Mouse (Mus musculus): Measurements from ENCODE around the gene Plekho2. TPM values are rescaled to one million over a fixed set of nuclear protein-coding genes. Genes with fewer than 3 reads are reported as not detected.

Gene Plekho2
- polyA plus RNA-seq, 1 experiment from 2014 or later: 12.8 TPM

- Histone ChIP-seq H3K27ac (peak overlapping the region; percentile 75), H3K9me3 (no peaks in the 10 kb centered on the region), H3K4me1 (peaks cover 62% of the 10 kb centered on the region), H3K4me3 (no peak overlapping the region), H3K27me3 (ENCODE audit: insufficient read depth, poor library complexity, severe bottlenecking) (no peaks in the 10 kb centered on the region), H3K36me3 (no peaks in the 10 kb centered on the region)
- 67% methylated on average over 10 of the region's 10 CpGs for WGBS
- no peak for DNase-seq (ENCODE audit: low spot score)
Observed at GRCm38 (mm10) chr9:65545635-65546412, 34.0 kb downstream of the Plekho2 start.

- Histone ChIP-seq H3K9me3 (no peaks in the 10 kb centered on the region), H3K4me1 (peaks cover 39% of the 10 kb centered on the region), H3K27me3 (ENCODE audit: insufficient read depth, poor library complexity, severe bottlenecking) (no peaks in the 10 kb centered on the region), H3K27ac (peak overlapping the region; percentile 85), H3K36me3 (no peaks in the 10 kb centered on the region), H3K4me3 (peak overlapping the region; percentile 27)
- WGBS: 37% methylated on average over 7 of the region's 7 CpGs
- DNase-seq (ENCODE audit: low spot score): no peak
Observed at GRCm38 (mm10) chr9:65542111-65542524, 37.7 kb downstream of the Plekho2 start.

GRCm38 (mm10) chr9:65541126-65542068 is 38.4 kb downstream of the Plekho2 start:
- Histone ChIP-seq H3K9me3 (no peaks in the 10 kb centered on the region), H3K4me3 (peak overlapping the region; percentile 27), H3K27me3 (ENCODE audit: insufficient read depth, poor library complexity, severe bottlenecking) (no peaks in the 10 kb centered on the region), H3K27ac (peak overlapping the region; percentile 85), H3K36me3 (no peaks in the 10 kb centered on the region), H3K4me1 (peaks cover 31% of the 10 kb centered on the region)
- DNase-seq (ENCODE audit: low spot score): peak; percentile 86
- WGBS: 45% methylated on average over 13 of the region's 13 CpGs

GRCm38 (mm10) chr9:65539697-65540096 is 40.1 kb downstream of the Plekho2 start:
- WGBS: 73% methylated on average over 9 of the region's 9 CpGs

GRCm38 (mm10) chr9:65537901-65538630 is 41.8 kb downstream of the Plekho2 start:
- Histone ChIP-seq H3K27ac (no peak overlapping the region; the same call in 1 of the 2 replicates), H3K9me3 (no peaks in the 10 kb centered on the region), H3K4me1 (peaks cover 17% of the 10 kb centered on the region), H3K27me3 (ENCODE audit: insufficient read depth, poor library complexity, severe bottlenecking) (no peaks in the 10 kb centered on the region), H3K36me3 (no peaks in the 10 kb centered on the region), H3K4me3 (no peak overlapping the region)
- 81% methylated on average over 8 of the region's 8 CpGs for WGBS
- DNase-seq (ENCODE audit: low spot score): no peak

More at GRCm38 (mm10) chr9:65539697-65540096, 40.1 kb downstream of the Plekho2 start:
- no peak for DNase-seq (ENCODE audit: low spot score)
- Histone ChIP-seq H3K27ac (no peak overlapping the region), H3K27me3 (ENCODE audit: insufficient read depth, poor library complexity, severe bottlenecking) (no peaks in the 10 kb centered on the region), H3K4me3 (no peak overlapping the region), H3K9me3 (no peaks in the 10 kb centered on the region), H3K4me1 (peaks cover 17% of the 10 kb centered on the region), H3K36me3 (no peaks in the 10 kb centered on the region)

- DNase-seq (ENCODE audit: low spot score): no peak
- no peak overlapping the region for H3K4me3 ChIP-seq
Observed at GRCm38 (mm10) chr9:65536491-65536890, 43.3 kb downstream of the Plekho2 start.

GRCm38 (mm10) chr9:65535789-65536469 is 43.9 kb downstream of the Plekho2 start:
- DNase-seq (ENCODE audit: low spot score): no peak
- Histone ChIP-seq H3K4me1 (no peaks in the 10 kb centered on the region; the same call in 1 of the 2 replicates), H3K27me3 (ENCODE audit: insufficient read depth, poor library complexity, severe bottlenecking) (no peaks in the 10 kb centered on the region), H3K36me3 (no peaks in the 10 kb centered on the region), H3K27ac (0 out of 2 replicates have a peak overlapping the region, but pooled peaks have one; percentile 18), H3K9me3 (no peaks in the 10 kb centered on the region), H3K4me3 (no peak overlapping the region)
- WGBS: 81% methylated on average over 11 of the region's 11 CpGs

More at GRCm38 (mm10) chr9:65536491-65536890, 43.3 kb downstream of the Plekho2 start:
- Histone ChIP-seq H3K27me3 (ENCODE audit: insufficient read depth, poor library complexity, severe bottlenecking) (no peaks in the 10 kb centered on the region), H3K36me3 (no peaks in the 10 kb centered on the region), H3K9me3 (no peaks in the 10 kb centered on the region), H3K4me1 (peaks cover 4% of the 10 kb centered on the region), H3K27ac (0 out of 2 replicates have a peak overlapping the region, but pooled peaks have one; percentile 18)
- 76% methylated on average over 4 of the region's 4 CpGs for WGBS

GRCm38 (mm10) chr9:65535191-65535722 is 44.6 kb downstream of the Plekho2 start:
- H3K27ac ChIP-seq: no peak overlapping the region
- H3K27me3 ChIP-seq (ENCODE audit: insufficient read depth, poor library complexity, severe bottlenecking): no peaks in the 10 kb centered on the region
- H3K36me3 ChIP-seq: no peaks in the 10 kb centered on the region
- 89% methylated on average over 3 of the region's 3 CpGs for WGBS
- H3K9me3 ChIP-seq: no peaks in the 10 kb centered on the region
- H3K4me1 ChIP-seq: no peaks in the 10 kb centered on the region; the same call in 1 of the 2 replicates
- DNase-seq (ENCODE audit: low spot score): no peak
- H3K4me3 ChIP-seq: no peak overlapping the region

- no peak for DNase-seq (ENCODE audit: low spot score)
- no peak overlapping the region for H3K4me3 ChIP-seq
- peaks cover 3% of the 10 kb centered on the region; the same call in 1 of the 2 replicates for H3K4me1 ChIP-seq
- no peaks in the 10 kb centered on the region for H3K27me3 ChIP-seq (ENCODE audit: insufficient read depth, poor library complexity, severe bottlenecking)
- H3K27ac ChIP-seq: no peak overlapping the region; the same call in 1 of the 2 replicates
- 77% methylated on average over 3 of the region's 3 CpGs for WGBS
- no peaks in the 10 kb centered on the region for H3K36me3 ChIP-seq
- H3K9me3 ChIP-seq: no peaks in the 10 kb centered on the region
Observed at GRCm38 (mm10) chr9:65534111-65534510, 45.7 kb downstream of the Plekho2 start.

GRCm38 (mm10) chr9:65532986-65533385 is 46.9 kb downstream of the Plekho2 start:
- Histone ChIP-seq H3K27ac (no peak overlapping the region), H3K4me3 (no peak overlapping the region), H3K27me3 (ENCODE audit: insufficient read depth, poor library complexity, severe bottlenecking) (no peaks in the 10 kb centered on the region), H3K9me3 (no peaks in the 10 kb centered on the region), H3K36me3 (no peaks in the 10 kb centered on the region), H3K4me1 (peaks cover 11% of the 10 kb centered on the region)
- 83% methylated on average over 8 of the region's 8 CpGs for WGBS
- DNase-seq (ENCODE audit: low spot score): no peak

GRCm38 (mm10) chr9:65531283-65531682 is 48.6 kb downstream of the Plekho2 start:
- Histone ChIP-seq H3K27me3 (ENCODE audit: insufficient read depth, poor library complexity, severe bottlenecking) (no peaks in the 10 kb centered on the region), H3K4me3 (no peak overlapping the region), H3K36me3 (no peaks in the 10 kb centered on the region), H3K4me1 (peaks cover 11% of the 10 kb centered on the region), H3K27ac (0 out of 2 replicates have a peak overlapping the region, but pooled peaks have one; percentile 26), H3K9me3 (no peaks in the 10 kb centered on the region)
- DNase-seq (ENCODE audit: low spot score): no peak
- 89% methylated on average over 5 of the region's 5 CpGs for WGBS
